Mouse (Mus musculus): ENCODE measurements around the gene Gm20807. TPM values are rescaled to one million over a fixed set of nuclear protein-coding genes. Genes with fewer than 3 reads are reported as not detected.
"Not testable (repeated sequence)": the region's sequence is repeated elsewhere in the genome, so short reads cannot be mapped to it uniquely, and the experiment has no call there.

Gm20807 gene
- not detected for total RNA-seq (2021)

GRCm38 (mm10) chrY:13042591-13042990 lies at the start of gene Gm20807:
Gene Gm20807, plus strand, starts transcription at chrY:13042891.
- intact Hi-C loops (cut with DNase I); DNase-seq (ENCODE audit: extremely low spot score in 1 of 2, low spot score in 2 of 2): not testable (repeated sequence)

Other genes starting within 250 kb of the Gm20807 start
- not detected for gene Gm21891, start 90.6 kb downstream of the Gm20807 start, total RNA-seq (2021)
- gene Gm21425, start 119.1 kb downstream of the Gm20807 start, total RNA-seq (2021), result not detected
- gene Gm21828, start 181.0 kb downstream of the Gm20807 start, total RNA-seq (2021), result not detected
- gene Gm21440, start 209.5 kb downstream of the Gm20807 start, total RNA-seq (2021), result not detected
- gene Gm21454, start 209.6 kb downstream of the Gm20807 start, total RNA-seq (2021), result not detected